Mouse (Mus musculus): ENCODE data around the gene Sec14l4. TPM values are rescaled to one million over a fixed set of nuclear protein-coding genes. Genes with fewer than 3 reads are reported as not detected.
"Not testable (repeated sequence)": the region's sequence is repeated elsewhere in the genome, so short reads cannot be mapped to it uniquely, and the experiment has no call there.

Gene Sec14l4
- polyA plus RNA-seq, 1 experiment from 2014 or later = not detected

DNA sequence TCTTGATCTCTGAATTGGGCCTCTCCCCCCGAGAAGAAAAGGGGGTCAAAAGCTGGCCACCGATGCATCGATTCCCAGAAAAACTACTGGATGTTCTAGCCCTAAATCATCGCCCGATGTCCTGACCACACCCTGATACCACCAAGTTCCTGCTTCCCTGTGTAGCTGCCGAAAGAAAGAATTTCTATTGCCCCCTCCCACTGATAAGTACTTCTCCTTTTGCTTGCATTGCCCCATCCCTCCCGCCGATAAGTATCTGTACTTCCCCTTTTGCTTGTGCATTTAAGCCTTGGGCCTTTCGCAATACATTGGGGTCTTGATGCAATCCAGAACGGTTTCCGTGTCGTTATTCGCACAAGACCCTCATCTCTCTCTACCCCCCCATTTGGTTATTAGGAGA, 9.2 kb upstream of the Sec14l4 start:
- not testable (repeated sequence) for H3K4me1 ChIP-seq (replicated peaks; ENCODE audit: control insufficient read depth, insufficient read depth, low read length); H3K36me3 ChIP-seq (ENCODE audit: control insufficient read depth, insufficient read depth); H3K9me3 ChIP-seq (ENCODE audit: control insufficient read depth, low read length); H3K9ac ChIP-seq (replicated peaks; ENCODE audit: low read depth, low read length); H3K27ac ChIP-seq (ENCODE audit: low read length); ATAC-seq; H3K4me2 ChIP-seq (ENCODE audit: low read length); H3K4me3 ChIP-seq (replicated peaks; ENCODE audit: low read length); H3K27me3 ChIP-seq (replicated peaks; ENCODE audit: control insufficient read depth, insufficient read depth, low read length)
- WGBS = 91% methylated on average over 13 of the region's 13 CpGs

- WGBS = 80% methylated on average over 2 of the region's 2 CpGs
- H3K27ac ChIP-seq (ENCODE audit: low read length) = no peak overlapping the region
- H3K4me2 ChIP-seq (ENCODE audit: low read length) = no peak overlapping the region
- no peak for ATAC-seq
- no peak overlapping the region for H3K9ac ChIP-seq (replicated peaks; ENCODE audit: low read depth, low read length)
- H3K27me3 ChIP-seq (replicated peaks; ENCODE audit: control insufficient read depth, insufficient read depth, low read length) = no peaks in the 10 kb centered on the region
- H3K4me1 ChIP-seq (replicated peaks; ENCODE audit: control insufficient read depth, insufficient read depth, low read length) = no peaks in the 10 kb centered on the region; the same call in 1 of the 2 replicates
- no peak overlapping the region for H3K4me3 ChIP-seq (replicated peaks; ENCODE audit: low read length)
- H3K9me3 ChIP-seq (ENCODE audit: control insufficient read depth, low read length) = no peaks in the 10 kb centered on the region
- H3K36me3 ChIP-seq (ENCODE audit: control insufficient read depth, insufficient read depth) = no peaks in the 10 kb centered on the region
Measured at GRCm38 (mm10) chr11:4023321-4023720, 7.9 kb upstream of the Sec14l4 start.

DNA sequence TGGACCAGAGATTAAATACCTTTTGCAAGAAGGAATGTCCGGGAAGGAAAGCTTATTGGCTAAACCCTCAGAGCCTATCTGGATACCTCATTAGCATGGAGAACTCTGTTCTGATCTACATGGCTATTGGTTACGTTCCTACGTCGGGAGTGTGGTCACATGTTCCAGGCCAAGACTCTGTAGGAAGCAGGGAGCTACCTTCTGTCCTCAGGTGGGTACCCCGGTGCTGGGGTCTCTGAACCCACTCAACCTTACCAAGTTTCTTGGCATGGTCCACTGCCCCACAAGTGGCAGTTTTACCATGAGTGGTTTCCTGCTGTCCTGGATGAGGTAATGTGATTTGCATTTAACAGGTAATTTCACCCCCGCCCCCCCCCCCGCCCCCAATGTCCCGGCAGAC, 4.2 kb upstream of the Sec14l4 start:
- no peaks in the 10 kb centered on the region for H3K27me3 ChIP-seq (replicated peaks; ENCODE audit: control insufficient read depth, insufficient read depth, low read length)
- WGBS = 78% methylated on average over 8 of the region's 8 CpGs
- H3K4me2 ChIP-seq (ENCODE audit: low read length) = no peak overlapping the region
- H3K4me3 ChIP-seq (replicated peaks; ENCODE audit: low read length) = no peak overlapping the region
- no peak overlapping the region; the same call in 1 of the 2 replicates for H3K27ac ChIP-seq (ENCODE audit: low read length)
- H3K4me1 ChIP-seq (replicated peaks; ENCODE audit: control insufficient read depth, insufficient read depth, low read length) = no peaks in the 10 kb centered on the region; the same call in 1 of the 2 replicates
- H3K36me3 ChIP-seq (ENCODE audit: control insufficient read depth, insufficient read depth) = no peaks in the 10 kb centered on the region
- H3K9me3 ChIP-seq (ENCODE audit: control insufficient read depth, low read length) = no peaks in the 10 kb centered on the region
- no peak overlapping the region for H3K9ac ChIP-seq (replicated peaks; ENCODE audit: low read depth, low read length)
- ATAC-seq = no peak

GRCm38 (mm10) chr11:4027561-4028334, 3.5 kb upstream of the Sec14l4 start:
- peak; percentile 57; the same call in 1 of the 2 replicates for ATAC-seq
- no peak overlapping the region for H3K4me2 ChIP-seq (ENCODE audit: low read length)
- WGBS = 65% methylated on average over 9 of the region's 9 CpGs
- H3K9ac ChIP-seq (replicated peaks; ENCODE audit: low read depth, low read length) = no peak overlapping the region
- H3K9me3 ChIP-seq (ENCODE audit: control insufficient read depth, low read length) = no peaks in the 10 kb centered on the region
- H3K27me3 ChIP-seq (replicated peaks; ENCODE audit: control insufficient read depth, insufficient read depth, low read length) = no peaks in the 10 kb centered on the region
- no peak overlapping the region for H3K27ac ChIP-seq (ENCODE audit: low read length)
- H3K4me3 ChIP-seq (replicated peaks; ENCODE audit: low read length) = no peak overlapping the region
- no peaks in the 10 kb centered on the region; the same call in 1 of the 2 replicates for H3K4me1 ChIP-seq (replicated peaks; ENCODE audit: control insufficient read depth, insufficient read depth, low read length)
- no peaks in the 10 kb centered on the region for H3K36me3 ChIP-seq (ENCODE audit: control insufficient read depth, insufficient read depth)

DNA sequence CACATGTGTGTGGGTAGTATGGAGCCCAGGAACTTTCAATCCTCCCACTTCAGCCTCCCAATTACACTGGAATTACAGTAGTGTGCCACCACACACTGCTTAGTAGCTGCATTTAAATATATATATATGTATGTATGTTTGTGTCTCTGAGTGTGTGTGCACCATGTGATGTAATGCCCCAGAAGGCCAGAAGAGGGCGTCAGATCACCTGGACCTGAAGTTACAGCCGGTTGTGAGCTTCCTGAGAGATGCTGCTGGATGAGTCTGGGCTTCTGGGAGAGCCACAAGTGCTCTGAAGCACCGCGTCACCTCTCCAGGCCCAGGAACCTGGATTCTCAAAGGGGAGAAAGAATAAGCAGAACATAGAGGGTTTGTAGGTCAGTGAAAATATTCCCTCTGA, 1.9 kb upstream of the Sec14l4 start:
- H3K27ac ChIP-seq (ENCODE audit: low read length) = no peak overlapping the region
- no peaks in the 10 kb centered on the region for H3K27me3 ChIP-seq (replicated peaks; ENCODE audit: control insufficient read depth, insufficient read depth, low read length)
- no peaks in the 10 kb centered on the region for H3K9me3 ChIP-seq (ENCODE audit: control insufficient read depth, low read length)
- ATAC-seq = no peak
- 69% methylated on average over 4 of the region's 4 CpGs for WGBS
- H3K4me3 ChIP-seq (replicated peaks; ENCODE audit: low read length) = no peak overlapping the region
- H3K4me2 ChIP-seq (ENCODE audit: low read length) = no peak overlapping the region
- H3K36me3 ChIP-seq (ENCODE audit: control insufficient read depth, insufficient read depth) = no peaks in the 10 kb centered on the region
- no peaks in the 10 kb centered on the region; the same call in 1 of the 2 replicates for H3K4me1 ChIP-seq (replicated peaks; ENCODE audit: control insufficient read depth, insufficient read depth, low read length)
- no peak overlapping the region for H3K9ac ChIP-seq (replicated peaks; ENCODE audit: low read depth, low read length)

DNA sequence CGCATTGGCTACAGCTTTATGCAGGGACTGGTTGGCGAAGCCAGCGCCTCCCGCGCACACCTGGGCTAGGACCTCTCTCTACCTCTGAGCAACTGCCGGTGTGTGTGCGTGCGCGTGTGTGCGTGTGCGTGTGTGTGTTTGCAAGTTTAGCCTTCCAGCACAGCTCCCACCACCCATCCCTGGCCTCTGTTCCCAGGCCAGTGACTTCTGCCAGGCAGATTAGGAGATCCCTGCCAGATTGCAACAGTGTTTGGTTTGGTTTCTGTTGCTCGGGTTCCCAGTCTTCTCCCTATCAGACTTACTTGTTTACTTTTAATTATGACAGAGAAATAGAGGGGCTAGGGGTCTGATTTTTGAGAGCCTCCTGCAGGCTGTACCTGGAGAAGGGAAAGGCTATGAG, 699 bp downstream of the Sec14l4 start:
- Histone ChIP-seq H3K4me1 (replicated peaks; ENCODE audit: control insufficient read depth, insufficient read depth, low read length) (no peaks in the 10 kb centered on the region; the same call in 1 of the 2 replicates), H3K27me3 (replicated peaks; ENCODE audit: control insufficient read depth, insufficient read depth, low read length) (no peaks in the 10 kb centered on the region), H3K36me3 (ENCODE audit: control insufficient read depth, insufficient read depth) (no peaks in the 10 kb centered on the region), H3K9ac (replicated peaks; ENCODE audit: low read depth, low read length) (no peak overlapping the region), H3K4me3 (replicated peaks; ENCODE audit: low read length) (no peak overlapping the region), H3K9me3 (ENCODE audit: control insufficient read depth, low read length) (no peaks in the 10 kb centered on the region), H3K4me2 (ENCODE audit: low read length) (no peak overlapping the region), H3K27ac (ENCODE audit: low read length) (no peak overlapping the region)
- no peak for ATAC-seq
- 33% methylated on average over 12 of the region's 12 CpGs for WGBS

- no peak for ATAC-seq
- H3K27me3 ChIP-seq (replicated peaks; ENCODE audit: control insufficient read depth, insufficient read depth, low read length) = no peaks in the 10 kb centered on the region
- no peaks in the 10 kb centered on the region for H3K36me3 ChIP-seq (ENCODE audit: control insufficient read depth, insufficient read depth)
- no peaks in the 10 kb centered on the region for H3K9me3 ChIP-seq (ENCODE audit: control insufficient read depth, low read length)
- no peak overlapping the region for H3K4me2 ChIP-seq (ENCODE audit: low read length)
- H3K9ac ChIP-seq (replicated peaks; ENCODE audit: low read depth, low read length) = no peak overlapping the region
- no peak overlapping the region for H3K27ac ChIP-seq (ENCODE audit: low read length)
- 74% methylated on average over 7 of the region's 7 CpGs for WGBS
- no peak overlapping the region for H3K4me3 ChIP-seq (replicated peaks; ENCODE audit: low read length)
- no peaks in the 10 kb centered on the region for H3K4me1 ChIP-seq (replicated peaks; ENCODE audit: control insufficient read depth, insufficient read depth, low read length)
Measured at GRCm38 (mm10) chr11:4033471-4033870, 2.2 kb downstream of the Sec14l4 start.

DNA sequence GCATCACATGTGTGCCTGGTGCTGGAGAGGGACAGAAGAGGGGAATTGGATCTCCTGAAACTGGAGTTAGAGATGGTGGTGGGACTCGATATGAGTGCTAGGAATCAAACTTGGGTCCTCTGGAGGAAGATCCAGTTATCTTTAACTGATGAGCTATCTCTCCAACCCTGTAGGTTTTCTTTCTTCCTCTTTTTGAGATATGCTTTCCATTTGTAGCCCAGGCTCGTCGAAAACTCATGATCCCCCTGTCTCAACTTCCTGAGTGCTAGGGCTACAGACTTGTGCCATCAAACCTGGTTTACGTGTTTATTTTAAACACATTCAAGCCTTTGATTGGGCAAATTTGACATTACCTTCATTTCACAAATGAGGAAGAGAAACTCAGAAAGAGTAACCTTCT, 2.9 kb downstream of the Sec14l4 start:
- no peak for ATAC-seq
- Histone ChIP-seq H3K4me2 (ENCODE audit: low read length) (no peak overlapping the region), H3K27ac (ENCODE audit: low read length) (no peak overlapping the region), H3K9me3 (ENCODE audit: control insufficient read depth, low read length) (no peaks in the 10 kb centered on the region), H3K9ac (replicated peaks; ENCODE audit: low read depth, low read length) (no peak overlapping the region), H3K4me1 (replicated peaks; ENCODE audit: control insufficient read depth, insufficient read depth, low read length) (no peaks in the 10 kb centered on the region), H3K27me3 (replicated peaks; ENCODE audit: control insufficient read depth, insufficient read depth, low read length) (no peaks in the 10 kb centered on the region), H3K36me3 (ENCODE audit: control insufficient read depth, insufficient read depth) (no peaks in the 10 kb centered on the region), H3K4me3 (replicated peaks; ENCODE audit: low read length) (no peak overlapping the region)
- 91% methylated on average over 4 of the region's 4 CpGs for WGBS

- Histone ChIP-seq H3K9me3 (ENCODE audit: control insufficient read depth, low read length) (no peaks in the 10 kb centered on the region), H3K36me3 (ENCODE audit: control insufficient read depth, insufficient read depth) (no peaks in the 10 kb centered on the region), H3K4me2 (ENCODE audit: low read length) (no peak overlapping the region), H3K27me3 (replicated peaks; ENCODE audit: control insufficient read depth, insufficient read depth, low read length) (no peaks in the 10 kb centered on the region), H3K27ac (ENCODE audit: low read length) (no peak overlapping the region), H3K4me1 (replicated peaks; ENCODE audit: control insufficient read depth, insufficient read depth, low read length) (no peaks in the 10 kb centered on the region), H3K4me3 (replicated peaks; ENCODE audit: low read length) (no peak overlapping the region), H3K9ac (replicated peaks; ENCODE audit: low read depth, low read length) (no peak overlapping the region)
- WGBS = 69% methylated on average over 18 of the region's 18 CpGs
- no peak for ATAC-seq
Measured at GRCm38 (mm10) chr11:4035116-4035892, 4.0 kb downstream of the Sec14l4 start.
